Mouse (Mus musculus) cortical plate, adult 2 months (tissue): ENCODE measurements at regions not wholly inside any gene's neighbourhood (a gene's known extent, or its start where the extent isn't known, plus 50 kb on each side); places are given as distances from the start of the nearest gene placed in this dataset.
A peak's percentile ranks its signal among the peaks of the same experiment; 100 is the strongest.

Source experiments
- H3K27ac ChIP-seq: fragments of 200-500 bp; 2 replicates; pipeline ENCODE4 v1.5.1; 2012; ENCODE audit warnings: low read length, control low read depth, inconsistent platforms; ENCODE audit not compliant: insufficient read depth
- H3K4me1 ChIP-seq: fragments of 200-500 bp; 2 replicates; pipeline ENCODE4 v1.6.1; 2011; ENCODE audit warnings: low read length; ENCODE audit not compliant: control insufficient read depth, insufficient read depth
- H3K4me3 ChIP-seq: fragments of 200-500 bp; 2 replicates; pipeline ENCODE4 v1.5.1; 2011; ENCODE audit warnings: mild to moderate bottlenecking, low read length, control low read depth; ENCODE audit not compliant: insufficient read depth
- CTCF ChIP-seq: fragments of 200-500 bp; IDR thresholded peaks from 2 replicates; pipeline ENCODE4 v1.5.1; 2011; ENCODE audit warnings: mild to moderate bottlenecking, control low read depth, low read length; ENCODE audit not compliant: insufficient read depth; ENCODE audit errors: extremely low read depth
- POLR2A ChIP-seq: fragments of 200-500 bp; IDR thresholded peaks from 2 replicates; pipeline ENCODE4 v1.6.1; 2011; ENCODE audit warnings: mild to moderate bottlenecking, low read length, control low read depth; ENCODE audit not compliant: insufficient read depth; ENCODE audit errors: extremely low read depth

DNA sequence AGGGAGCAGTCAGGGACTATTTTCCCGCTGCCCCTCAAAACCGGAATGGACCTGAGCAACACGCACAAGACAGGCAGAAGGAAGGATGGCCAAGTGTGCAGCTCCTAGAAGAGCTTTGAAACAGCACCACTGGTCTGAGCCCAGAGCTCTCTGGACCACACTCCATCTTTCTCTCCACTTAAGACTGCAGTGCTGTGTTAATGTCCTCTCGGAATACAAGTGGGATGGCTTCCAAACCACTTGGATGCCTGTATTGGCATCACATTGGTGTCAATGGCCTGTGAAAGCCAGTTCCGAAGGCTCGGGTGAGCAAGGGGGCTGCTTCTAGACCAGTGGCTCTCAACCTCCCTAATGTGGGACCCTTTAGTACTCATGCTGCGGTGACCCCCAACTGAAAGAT is 77.4 kb upstream of the Ccn6 start:
- H3K27ac ChIP-seq = no peak overlapping the region
- peaks cover 3% of the 10 kb centered on the region for H3K4me1 ChIP-seq
- no peak overlapping the region for H3K4me3 ChIP-seq
- TF ChIP-seq POLR2A (no peak), CTCF (no peak)

DNA sequence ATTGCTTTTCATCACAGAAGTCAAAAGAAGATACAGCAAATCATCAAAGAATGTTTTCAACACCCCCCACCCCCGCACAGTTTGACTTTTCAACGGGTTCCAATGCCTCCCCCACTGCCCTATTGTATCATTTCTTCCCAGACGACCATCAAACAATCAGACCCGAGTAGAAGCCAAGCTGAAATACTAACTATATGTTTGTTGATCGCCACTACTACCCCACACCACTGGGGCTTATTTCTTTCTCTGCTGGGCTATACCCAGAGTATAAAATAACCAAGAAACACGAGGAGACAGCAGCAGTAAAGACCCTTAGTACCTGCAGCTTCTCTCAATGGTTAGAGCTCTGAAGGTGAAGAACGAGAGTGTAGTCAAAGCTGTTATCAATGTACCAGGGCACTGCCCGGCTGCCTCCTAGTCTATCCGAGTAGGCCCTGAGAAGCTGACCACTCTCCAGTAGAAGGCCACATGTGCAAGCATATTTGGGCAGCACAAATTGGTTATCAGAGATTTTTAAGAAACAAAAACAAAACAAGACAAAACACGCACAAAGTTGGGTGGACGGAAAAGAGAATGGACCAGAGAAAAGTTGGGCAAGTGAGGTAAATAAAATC is 76.7 kb upstream of the Ccn6 start:
- peaks cover 3% of the 10 kb centered on the region for H3K4me1 ChIP-seq
- no peak for TF ChIP-seq CTCF
- H3K4me3 ChIP-seq = no peak overlapping the region
- H3K27ac ChIP-seq = no peak overlapping the region

DNA sequence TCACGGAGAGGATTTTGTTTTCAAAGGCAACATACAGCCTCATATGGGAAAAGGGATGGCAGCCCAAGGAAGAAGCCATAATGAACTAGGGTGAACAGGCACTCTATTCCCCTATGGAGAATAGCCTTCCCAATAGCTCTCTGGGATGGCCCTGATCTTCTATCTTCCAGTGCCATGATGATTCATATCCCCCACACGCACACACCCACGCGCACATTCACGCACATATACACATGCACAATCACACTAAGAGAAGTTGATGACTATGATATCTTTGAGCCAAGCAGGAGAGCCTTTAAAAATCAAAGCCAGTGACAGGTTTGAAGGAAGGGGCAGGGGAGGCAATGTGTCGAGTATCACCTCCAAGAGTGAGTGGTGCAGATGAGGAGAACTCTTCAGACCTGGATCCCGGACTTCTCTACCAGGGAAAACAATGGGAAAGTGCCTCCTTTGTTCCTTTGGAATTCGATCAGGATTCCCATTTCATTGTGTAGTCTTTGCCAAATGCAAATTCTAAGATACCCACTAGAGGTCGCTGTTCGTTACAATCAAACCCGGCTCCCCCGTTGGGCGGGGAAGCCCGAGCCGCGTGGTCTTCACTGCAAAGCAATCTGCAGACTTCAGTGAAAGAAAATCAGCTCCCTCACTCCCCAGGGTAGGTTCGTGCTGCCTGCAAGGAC is 76.0 kb upstream of the Ccn6 start:
- Histone ChIP-seq H3K4me1 (peaks cover 3% of the 10 kb centered on the region), H3K4me3 (no peak overlapping the region), H3K27ac (no peak overlapping the region)
- peak; percentile 73 for TF ChIP-seq CTCF
- TF ChIP-seq POLR2A = no peak

DNA sequence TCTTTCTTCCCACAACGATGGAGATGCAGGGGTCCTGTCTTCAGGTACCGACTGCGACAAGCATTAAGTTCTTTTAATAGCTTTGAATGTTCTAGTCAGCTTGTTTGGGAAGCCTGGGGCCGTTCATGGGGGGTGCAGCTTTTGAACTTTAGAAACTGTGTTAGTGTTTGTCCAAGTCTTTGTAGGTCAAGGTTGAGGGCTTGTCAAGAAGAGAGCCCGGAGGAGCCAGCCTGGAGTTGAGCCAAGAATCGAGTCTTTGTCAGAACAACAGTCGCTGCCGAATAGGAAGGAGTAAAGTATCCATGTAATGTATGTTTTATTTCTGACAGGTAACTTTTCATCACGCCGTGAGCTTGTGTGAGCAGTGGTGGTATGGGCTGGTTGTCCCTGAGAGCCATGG is 75.0 kb upstream of the Ccn6 start:
- Histone ChIP-seq H3K27ac (no peak overlapping the region), H3K4me1 (peaks cover 3% of the 10 kb centered on the region), H3K4me3 (no peak overlapping the region)
- no peak for TF ChIP-seq POLR2A
- TF ChIP-seq CTCF = no peak

DNA sequence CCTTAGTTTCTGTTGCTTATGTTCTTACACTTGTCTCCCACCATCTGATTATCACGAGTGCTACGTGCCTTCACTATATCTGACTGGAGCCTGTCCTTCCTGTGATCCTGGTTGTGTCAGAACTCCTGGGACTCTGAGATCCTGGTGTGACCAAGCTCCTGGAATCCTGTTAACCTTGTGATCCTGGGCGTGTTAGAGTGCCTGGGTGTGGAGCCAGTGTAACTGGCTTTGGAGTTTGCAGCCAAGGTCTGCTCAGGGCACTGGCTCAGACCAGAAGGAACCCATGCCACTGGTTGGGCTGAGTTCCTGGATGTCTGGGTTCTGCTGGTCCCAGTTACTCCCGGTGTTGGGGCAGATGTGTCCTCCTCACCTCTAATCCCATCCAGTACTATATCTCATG is 74.0 kb upstream of the Ccn6 start:
- TF ChIP-seq CTCF = no peak
- no peak for TF ChIP-seq POLR2A
- no peak overlapping the region for H3K27ac ChIP-seq
- H3K4me3 ChIP-seq = no peak overlapping the region
- peaks cover 3% of the 10 kb centered on the region for H3K4me1 ChIP-seq

DNA sequence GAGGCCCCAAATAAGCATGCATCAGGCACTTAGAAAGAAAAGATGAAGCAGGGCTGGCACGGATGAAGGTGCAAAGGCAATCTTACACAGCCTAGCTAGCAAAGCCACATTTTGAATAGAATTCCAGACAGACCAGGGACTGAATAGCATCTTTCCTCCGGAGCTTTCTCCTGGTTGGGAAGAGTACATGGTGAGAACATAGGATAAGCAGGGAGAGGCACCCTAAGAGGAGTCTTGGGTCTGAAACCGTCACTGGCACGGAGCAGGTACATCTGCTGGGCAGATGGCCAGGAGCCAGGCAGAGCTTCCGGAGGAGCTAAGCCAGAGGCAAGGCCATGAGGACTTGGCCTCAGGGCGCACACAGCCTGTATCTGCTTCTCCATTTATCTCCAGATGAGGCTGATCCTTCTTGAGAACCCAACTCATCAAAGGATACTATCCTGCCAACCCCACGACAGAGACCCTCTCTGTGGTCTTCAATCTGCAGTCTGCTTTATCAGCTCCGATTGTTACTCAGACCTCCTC is 70.4 kb upstream of the Ccn6 start:
- no peak for TF ChIP-seq CTCF
- TF ChIP-seq POLR2A = no peak
- Histone ChIP-seq H3K27ac (no peak overlapping the region), H3K4me1 (no peaks in the 10 kb centered on the region), H3K4me3 (no peak overlapping the region)

DNA sequence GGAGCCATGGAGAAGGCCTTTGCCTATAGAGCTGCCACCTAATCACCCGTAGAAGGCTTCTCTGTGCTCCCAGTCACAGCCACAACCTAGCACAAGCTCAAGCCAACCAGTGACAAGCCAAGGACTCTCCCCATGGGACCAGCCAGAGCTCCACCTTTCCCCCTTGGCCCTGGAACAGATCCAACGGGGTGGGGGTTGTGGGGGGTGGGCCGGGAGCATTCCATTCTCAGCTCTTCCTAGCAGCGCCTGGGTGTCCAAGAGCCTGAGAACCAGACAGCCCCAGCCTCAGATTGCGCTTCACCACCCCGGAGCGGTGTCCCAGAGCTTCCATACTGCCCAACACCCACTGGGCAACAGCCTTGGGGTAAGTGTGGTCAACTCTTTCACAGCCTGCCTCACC is 69.6 kb upstream of the Ccn6 start:
- TF ChIP-seq CTCF (no peak), POLR2A (no peak)
- Histone ChIP-seq H3K27ac (no peak overlapping the region), H3K4me3 (no peak overlapping the region), H3K4me1 (no peaks in the 10 kb centered on the region)

DNA sequence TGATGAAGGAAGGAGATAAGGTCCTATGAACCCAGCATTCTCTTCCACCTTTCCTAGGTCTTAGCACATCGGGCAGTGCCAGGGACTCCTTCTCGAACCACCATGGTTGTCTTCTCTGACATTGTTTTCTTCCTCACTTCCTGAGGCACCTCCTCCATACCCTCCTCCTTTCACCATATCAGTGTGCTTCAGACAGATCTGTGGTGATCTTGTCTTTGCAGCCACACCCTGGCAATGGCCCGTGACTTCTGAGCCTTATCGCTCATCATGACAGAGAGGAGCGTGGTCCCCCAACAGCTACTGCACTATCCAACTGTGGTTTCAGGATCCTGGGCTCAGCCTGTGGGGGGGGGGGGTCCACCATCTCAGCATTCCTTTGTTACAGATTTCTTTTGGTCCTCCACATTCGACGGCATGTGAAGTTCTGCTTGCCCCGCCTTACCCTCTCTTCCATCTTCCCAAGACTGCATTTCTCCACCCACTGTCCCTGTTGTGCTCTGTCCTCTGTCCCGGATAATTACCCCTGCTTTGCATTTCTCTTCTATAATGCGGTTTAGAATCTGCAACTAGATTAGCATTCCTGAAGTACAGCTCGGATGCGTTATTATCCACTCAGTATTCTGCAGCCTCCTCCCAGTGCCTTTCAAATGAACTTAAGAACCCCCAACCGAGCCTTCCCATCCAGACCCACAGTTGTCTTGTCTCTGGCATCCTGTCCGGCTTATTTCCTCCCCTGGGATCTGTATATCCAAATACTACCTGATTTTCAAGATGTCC is 67.2 kb upstream of the Ccn6 start:
- H3K4me3 ChIP-seq = no peak overlapping the region
- H3K4me1 ChIP-seq = no peaks in the 10 kb centered on the region
- no peak overlapping the region for H3K27ac ChIP-seq
- TF ChIP-seq POLR2A (no peak), CTCF (no peak)

DNA sequence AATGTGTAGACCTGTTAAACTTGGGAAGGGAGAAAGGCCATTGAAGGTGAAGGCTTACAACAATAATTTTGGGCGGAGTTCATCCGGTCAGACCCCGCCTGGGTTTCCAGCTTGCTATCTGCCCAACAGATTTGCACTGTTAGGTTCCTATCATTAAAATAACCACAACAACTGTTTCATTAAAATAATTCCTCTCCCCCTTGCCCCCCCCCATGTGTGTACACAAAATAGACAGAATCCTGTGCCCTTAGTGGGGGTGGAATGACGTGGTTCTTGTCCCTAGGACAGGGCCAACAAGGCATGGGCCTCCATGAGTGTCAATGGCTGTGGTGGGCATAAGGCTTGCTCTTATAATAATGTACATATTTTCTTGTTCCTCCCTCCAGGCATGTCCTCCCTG is 65.6 kb upstream of the Ccn6 start:
- Histone ChIP-seq H3K4me1 (no peaks in the 10 kb centered on the region), H3K4me3 (no peak overlapping the region), H3K27ac (no peak overlapping the region)
- TF ChIP-seq CTCF (no peak), POLR2A (no peak)

DNA sequence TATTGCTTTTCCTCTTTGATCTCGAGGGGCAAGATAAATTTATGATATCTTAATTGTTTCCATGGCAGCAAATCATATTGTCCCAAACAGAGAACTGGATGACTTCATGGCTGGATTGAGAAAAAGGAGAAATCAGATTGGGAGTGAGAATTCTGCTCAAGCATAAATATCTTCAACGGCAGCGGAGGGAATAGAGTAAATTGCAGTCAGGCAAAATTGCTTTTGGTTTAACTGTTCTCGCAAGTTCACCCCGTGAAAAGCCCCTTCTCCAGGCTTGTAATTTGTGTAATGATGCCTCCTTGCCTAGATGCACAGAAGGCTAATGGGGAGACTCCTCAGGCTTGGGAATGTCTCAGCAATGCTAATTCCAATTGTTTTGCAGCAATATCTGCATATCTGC is 64.4 kb upstream of the Ccn6 start:
- Histone ChIP-seq H3K27ac (no peak overlapping the region), H3K4me3 (no peak overlapping the region), H3K4me1 (no peaks in the 10 kb centered on the region)
- no peak for TF ChIP-seq CTCF
- no peak for TF ChIP-seq POLR2A
